Mouse (Mus musculus): ENCODE measurements around the gene Peg10.
"Not testable (repeated sequence)": the region's sequence is repeated elsewhere in the genome, so short reads cannot be mapped to it uniquely, and the experiment has no call there.

DNA sequence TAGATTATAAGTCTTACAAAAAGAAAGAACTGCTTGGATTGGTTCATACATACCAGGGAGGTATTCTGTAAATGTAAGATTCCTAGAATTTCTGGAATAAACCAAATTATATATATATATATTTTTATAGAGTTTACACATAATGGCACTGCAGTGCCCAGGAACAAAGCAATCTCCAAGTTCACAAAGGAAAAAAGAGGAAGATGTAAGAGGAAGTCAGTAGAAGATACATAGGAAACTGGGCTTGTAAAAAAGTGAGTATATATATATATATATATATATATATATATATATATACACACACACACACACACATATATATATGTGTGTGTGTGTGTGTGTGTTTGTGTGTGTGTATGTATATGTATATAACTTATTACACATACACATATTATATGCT lies 50.2 kb downstream of the Peg10 start:
- TF ChIP-seq CTCF (IDR thresholded peaks at IDR 0.05; ENCODE audit: extremely low read depth, insufficient read length, insufficient replicate concordance, low read depth, low read length); POLR2A (IDR thresholded peaks at IDR 0.05; ENCODE audit: low read depth, low read length): not testable (repeated sequence)

Data from small intestine, adult 2 months (tissue).